ENCODE assay signal across 24 mouse cellular contexts in the genomic region with DNA sequence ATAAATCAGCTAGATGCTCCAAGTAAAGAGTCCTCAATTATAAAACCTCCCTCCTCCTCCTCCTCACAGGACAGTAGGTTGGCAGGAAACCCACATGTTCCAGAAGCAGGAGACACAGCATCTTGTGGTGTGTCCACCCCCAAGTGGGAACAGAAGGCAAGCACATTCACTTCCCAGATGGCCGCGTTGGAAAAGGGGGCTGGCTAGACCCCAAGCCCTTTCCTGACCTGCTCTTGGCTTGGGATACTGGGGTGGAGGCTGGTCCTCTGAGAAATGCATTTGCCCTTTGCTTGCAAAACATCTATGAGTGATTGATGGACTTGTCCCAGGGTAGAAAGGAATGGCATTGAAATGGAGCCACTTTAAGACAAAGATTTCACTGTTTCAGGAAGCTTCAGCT.
DNase-seq lines count a peak whose midpoint lies in the region; ATAC-seq and TF ChIP-seq lines count a peak whose summit lies in the region.
"Had no signal": no experiment of that assay in that cellular context is flagged by ENCODE, and none has a peak within 500 bp of the region (broad histone marks: within the 10 kb centered on the region; RNA-seq: fewer than 3 reads in every experiment).

No protein-coding gene starts in this region.

- 31% methylated on average over 2 of the region's 2 CpGs for WGBS in hindbrain, embryonic 16.5 days
- WGBS in hindbrain, embryonic 12.5 days = 64% methylated on average over 2 of the region's 2 CpGs
- WGBS in liver, postnatal 0 days (ENCODE audit: insufficient replicate concordance) = 71% methylated on average over 2 of the region's 2 CpGs
- WGBS in neural tube, embryonic 15.5 days = 78% methylated on average over 2 of the region's 2 CpGs

- peaks cover 2% of the 10 kb centered on the region; the same call in 1 of the 2 replicates for H3K4me1 ChIP-seq in hindbrain, embryonic 16.5 days (ENCODE audit: control insufficient read depth, insufficient read depth, low read depth, low read length)
- H3K4me1 ChIP-seq in hindbrain, embryonic 12.5 days = no peaks in the 10 kb centered on the region
- H3K4me1 ChIP-seq in liver, postnatal 0 days (ENCODE audit: insufficient read depth) = no peaks in the 10 kb centered on the region
- H3K4me1 ChIP-seq in neural tube, embryonic 15.5 days = peaks cover 16% of the 10 kb centered on the region; the same call in 1 of the 2 replicates
- H3K4me1 ChIP-seq: limb, embryonic 10.5 days had no signal

- H3K36me3 ChIP-seq in hindbrain, embryonic 16.5 days (ENCODE audit: control insufficient read depth, insufficient read depth, low read length) = no peaks in the 10 kb centered on the region
- no peaks in the 10 kb centered on the region for H3K36me3 ChIP-seq in hindbrain, embryonic 12.5 days
- H3K36me3 ChIP-seq in liver, postnatal 0 days (replicated peaks; ENCODE audit: insufficient read depth, low read length) = no peaks in the 10 kb centered on the region
- no peaks in the 10 kb centered on the region for H3K36me3 ChIP-seq in neural tube, embryonic 15.5 days
- H3K36me3 ChIP-seq: heart, embryonic 12.5 days; limb, embryonic 10.5 days had no signal

- TF ChIP-seq EP300 in liver, postnatal 0 days (IDR thresholded peaks at IDR 0.05; ENCODE audit: low read depth) = no peak

- H3K9ac ChIP-seq in hindbrain, embryonic 16.5 days (ENCODE audit: low read depth, low read length) = no peak overlapping the region
- no peak overlapping the region for H3K9ac ChIP-seq in hindbrain, embryonic 12.5 days
- no peak overlapping the region for H3K9ac ChIP-seq in liver, postnatal 0 days (replicated peaks)
- H3K9ac ChIP-seq in neural tube, embryonic 15.5 days (replicated peaks) = no peak overlapping the region
- H3K9ac ChIP-seq: heart, embryonic 12.5 days; hindbrain, embryonic 14.5 days had no signal

- H3K9me3 ChIP-seq in hindbrain, embryonic 16.5 days (ENCODE audit: control insufficient read depth, low read length) = no peaks in the 10 kb centered on the region
- no peaks in the 10 kb centered on the region for H3K9me3 ChIP-seq in hindbrain, embryonic 12.5 days (replicated peaks)
- no peaks in the 10 kb centered on the region for H3K9me3 ChIP-seq in liver, postnatal 0 days (ENCODE audit: low read length)
- H3K9me3 ChIP-seq in neural tube, embryonic 15.5 days (replicated peaks) = no peaks in the 10 kb centered on the region
- H3K9me3 ChIP-seq: heart, embryonic 12.5 days; limb, embryonic 10.5 days had no signal

- H3K27ac ChIP-seq in hindbrain, embryonic 16.5 days (ENCODE audit: low read depth, low read length) = no peak overlapping the region
- no peak overlapping the region for H3K27ac ChIP-seq in hindbrain, embryonic 12.5 days
- no peak overlapping the region for H3K27ac ChIP-seq in liver, postnatal 0 days (ENCODE audit: low read depth)
- H3K27ac ChIP-seq in neural tube, embryonic 15.5 days (replicated peaks) = no peak overlapping the region
- H3K27ac ChIP-seq: hindbrain, embryonic 14.5 days; limb, embryonic 10.5 days; stomach, postnatal 0 days had no signal

- ATAC-seq in hindbrain, embryonic 16.5 days = 0 out of 2 replicates have a peak, but pooled peaks have one; percentile 32
- ATAC-seq in hindbrain, embryonic 12.5 days (ENCODE audit: low FRiP score) = no peak
- ATAC-seq in liver, postnatal 0 days = no peak
- ATAC-seq in neural tube, embryonic 15.5 days (ENCODE audit: low FRiP score) = no peak
- ATAC-seq: forebrain, embryonic 14.5 days; intestine, embryonic 16.5 days had no signal

- H3K4me3 ChIP-seq in hindbrain, embryonic 16.5 days (ENCODE audit: low read length) = no peak overlapping the region
- H3K4me3 ChIP-seq in hindbrain, embryonic 12.5 days = no peak overlapping the region
- H3K4me3 ChIP-seq in liver, postnatal 0 days (ENCODE audit: low read depth, low read length) = no peak overlapping the region
- no peak overlapping the region for H3K4me3 ChIP-seq in neural tube, embryonic 15.5 days (replicated peaks)
- H3K4me3 ChIP-seq: erythroblast, embryonic 14.5 days; heart, embryonic 12.5 days; limb, embryonic 10.5 days; myocyte had no signal

- no peaks in the 10 kb centered on the region for H3K27me3 ChIP-seq in hindbrain, embryonic 16.5 days (replicated peaks; ENCODE audit: control insufficient read depth, insufficient read depth, low read length)
- H3K27me3 ChIP-seq in hindbrain, embryonic 12.5 days = no peaks in the 10 kb centered on the region
- H3K27me3 ChIP-seq in liver, postnatal 0 days (ENCODE audit: insufficient read depth, low read length) = no peaks in the 10 kb centered on the region
- no peaks in the 10 kb centered on the region for H3K27me3 ChIP-seq in neural tube, embryonic 15.5 days (replicated peaks)
- H3K27me3 ChIP-seq: CH12.LX; heart, embryonic 12.5 days had no signal

- TF ChIP-seq CTCF in liver, postnatal 0 days (IDR thresholded peaks at IDR 0.05; ENCODE audit: low read depth) = no peak

- no peak overlapping the region for H3K4me2 ChIP-seq in hindbrain, embryonic 16.5 days (ENCODE audit: low read length)
- no peak overlapping the region for H3K4me2 ChIP-seq in hindbrain, embryonic 12.5 days (replicated peaks)
- H3K4me2 ChIP-seq in liver, postnatal 0 days (ENCODE audit: low read depth, low read length) = no peak overlapping the region
- no peak overlapping the region for H3K4me2 ChIP-seq in neural tube, embryonic 15.5 days
- H3K4me2 ChIP-seq: heart, embryonic 12.5 days; hindbrain, embryonic 14.5 days had no signal

- peak; percentile 67 to 78 for DNase-seq in cerebellum, postnatal 10 days
- DNase-seq in cerebellum, adult 11-12 months = no peak
- DNase-seq in adrenal gland, postnatal 14 days = peak; percentile 18
- DNase-seq in gastrocnemius, adult 8-10 months (ENCODE audit: low spot score in 2 of 2) = peak; percentile 60 to 62
- no peak for DNase-seq in liver, postnatal 0 days
- DNase-seq: cerebellum, adult 18-20 months; heart, postnatal 14 days; kidney, postnatal 36 days; lung, adult 18-20 months; lung, postnatal 14 days; midbrain, embryonic 14.5 days; right cerebral cortex, postnatal 4 days had no signal

Comparison
In these comparisons a context has a peak if more than half of its experiments do, and no peak if none do; other contexts are left out.
1. DNase-seq: peak in cerebellum, postnatal 10 days (2 of 2), adrenal gland, postnatal 14 days (single experiment) and gastrocnemius, adult 8-10 months (2 of 2); none in cerebellum, adult 11-12 months (single experiment) and liver, postnatal 0 days (single experiment).